8 mouse cellular contexts compared by ENCODE assay signal in genomic region chr2:154943101-154943500, GRCm38 (mm10). TPM values are rescaled to one million over a fixed set of nuclear protein-coding genes. Genes with fewer than 3 reads are reported as not detected.
DNase-seq lines count a peak whose midpoint lies in the region; ATAC-seq lines count a peak whose summit lies in the region.

No protein-coding gene starts in this region.

- DNase-seq in adipocyte (ENCODE audit: low spot score): peak; percentile 73
- DNase-seq in cerebellum, postnatal 4 days (ENCODE audit: low spot score in 2 of 2): peak; percentile 73 to 83
- DNase-seq in gastrocnemius, adult 18-20 months (ENCODE audit: low spot score): peak; percentile 80
- DNase-seq in left cerebral cortex, adult 18-20 months (ENCODE audit: low spot score in 2 of 2): peak; percentile 83 to 88
- DNase-seq in lung, postnatal 36 days: peak; percentile 89
- peak; percentile 86 for DNase-seq in right cerebral cortex, adult 2 months (ENCODE audit: low spot score in 2 of 2)
- peak; percentile 48 for DNase-seq in urinary bladder, postnatal 10 days (ENCODE audit: low spot score)

- H3K9me3 ChIP-seq in hindbrain, embryonic 15.5 days: no peaks in the 10 kb centered on the region

- 0 out of 2 replicates have a peak, but pooled peaks cover 3% of the 10 kb centered on the region for H3K4me1 ChIP-seq in hindbrain, embryonic 15.5 days (replicated peaks)

- H3K27me3 ChIP-seq in hindbrain, embryonic 15.5 days: no peaks in the 10 kb centered on the region

- H3K4me2 ChIP-seq in hindbrain, embryonic 15.5 days: peak overlapping the region; percentile 30; the same call in 1 of the 2 replicates

- H3K36me3 ChIP-seq in hindbrain, embryonic 15.5 days: no peaks in the 10 kb centered on the region

- ATAC-seq in hindbrain, embryonic 15.5 days (ENCODE audit: low FRiP score, low read depth): no peak

- H3K27ac ChIP-seq in hindbrain, embryonic 15.5 days (replicated peaks): no peak overlapping the region

- 7% methylated on average over 11 of the region's 11 CpGs for WGBS in hindbrain, embryonic 15.5 days

- H3K9ac ChIP-seq in hindbrain, embryonic 15.5 days: no peak overlapping the region

- no peak overlapping the region for H3K4me3 ChIP-seq in hindbrain, embryonic 15.5 days

RNA-seq across cellular contexts. Expression of gene Eif2s2, which starts 50.4 kb away (rescaled TPM):
- total RNA-seq in gastrocnemius, adult 18-20 months (2021): 100 to 1,000 TPM; 119 to 131 TPM
- 65.8 and 72.9 TPM in 2 replicates for polyA plus RNA-seq in hindbrain, embryonic 15.5 days (2015; fragmentation: Nextera tagmentation; extraction: Ambion mirVana)
- total RNA-seq in left cerebral cortex, adult 18-20 months (2021): 10 to 100 TPM; 47.3 to 50.2 TPM
